Mouse (Mus musculus): Measurements from ENCODE around the gene Hic1. TPM values are rescaled to one million over a fixed set of nuclear protein-coding genes. Genes with fewer than 3 reads are reported as not detected.

Hic1 gene
- polyA plus RNA-seq, 1 experiment from 2014 or later = 21.2 TPM

- Histone ChIP-seq H3K9ac (no peak overlapping the region), H3K4me3 (peak overlapping the region; percentile 71; the same call in 1 of the 2 replicates), H3K4me1 (peaks cover 73% of the 10 kb centered on the region), H3K9me3 (no peaks in the 10 kb centered on the region), H3K27me3 (peaks cover 45% of the 10 kb centered on the region), H3K4me2 (peak overlapping the region; percentile 93; the same call in 1 of the 2 replicates), H3K36me3 (peaks cover 62% of the 10 kb centered on the region), H3K27ac (peak overlapping the region; percentile 14; the same call in 1 of the 2 replicates)
- ATAC-seq (ENCODE audit: insufficient number of reproducible peaks, low FRiP score, low TSS enrichment, low read depth) = no peak
- 76% methylated on average over 2 of the region's 2 CpGs for WGBS
Measured at GRCm38 (mm10) chr11:75164051-75164450, 5.3 kb downstream of the Hic1 start.

GRCm38 (mm10) chr11:75163379-75163778 is 5.9 kb downstream of the Hic1 start:
- H3K4me1 ChIP-seq = peaks cover 72% of the 10 kb centered on the region
- H3K4me3 ChIP-seq = no peak overlapping the region
- ATAC-seq (ENCODE audit: insufficient number of reproducible peaks, low FRiP score, low TSS enrichment, low read depth) = no peak
- WGBS = 73% methylated on average over 6 of the region's 6 CpGs
- peaks cover 64% of the 10 kb centered on the region for H3K36me3 ChIP-seq
- H3K27me3 ChIP-seq = peaks cover 45% of the 10 kb centered on the region
- no peak overlapping the region for H3K4me2 ChIP-seq
- peak overlapping the region; percentile 14 for H3K27ac ChIP-seq
- H3K9ac ChIP-seq = 0 out of 2 replicates have a peak overlapping the region, but pooled peaks have one; percentile 14
- H3K9me3 ChIP-seq = no peaks in the 10 kb centered on the region

GRCm38 (mm10) chr11:75162591-75163080 is 6.7 kb downstream of the Hic1 start:
- H3K36me3 ChIP-seq = peaks cover 64% of the 10 kb centered on the region
- peak overlapping the region; percentile 33; the same call in 1 of the 2 replicates for H3K27ac ChIP-seq
- H3K27me3 ChIP-seq = peaks cover 41% of the 10 kb centered on the region
- H3K9me3 ChIP-seq = no peaks in the 10 kb centered on the region
- no peak for ATAC-seq (ENCODE audit: insufficient number of reproducible peaks, low FRiP score, low TSS enrichment, low read depth)
- peaks cover 69% of the 10 kb centered on the region for H3K4me1 ChIP-seq
- no peak overlapping the region for H3K4me2 ChIP-seq
- 86% methylated on average over 12 of the region's 12 CpGs for WGBS
- 0 out of 2 replicates have a peak overlapping the region, but pooled peaks have one; percentile 14 for H3K9ac ChIP-seq
- H3K4me3 ChIP-seq = no peak overlapping the region

GRCm38 (mm10) chr11:75161417-75162008 is 7.8 kb downstream of the Hic1 start:
- 59% methylated on average over 4 of the region's 4 CpGs for WGBS
- ATAC-seq (ENCODE audit: insufficient number of reproducible peaks, low FRiP score, low TSS enrichment, low read depth) = no peak
- Histone ChIP-seq H3K27ac (peak overlapping the region; percentile 33), H3K36me3 (peaks cover 64% of the 10 kb centered on the region), H3K4me1 (peaks cover 68% of the 10 kb centered on the region), H3K27me3 (peaks cover 30% of the 10 kb centered on the region), H3K4me3 (no peak overlapping the region), H3K9me3 (no peaks in the 10 kb centered on the region), H3K4me2 (no peak overlapping the region), H3K9ac (0 out of 2 replicates have a peak overlapping the region, but pooled peaks have one; percentile 0)

GRCm38 (mm10) chr11:75160954-75161353 is 8.4 kb downstream of the Hic1 start:
- 76% methylated on average over 7 of the region's 7 CpGs for WGBS
- Histone ChIP-seq H3K4me3 (no peak overlapping the region), H3K9me3 (no peaks in the 10 kb centered on the region), H3K4me2 (no peak overlapping the region), H3K27ac (peak overlapping the region; percentile 33), H3K4me1 (peaks cover 67% of the 10 kb centered on the region), H3K27me3 (peaks cover 24% of the 10 kb centered on the region), H3K36me3 (peaks cover 59% of the 10 kb centered on the region), H3K9ac (0 out of 2 replicates have a peak overlapping the region, but pooled peaks have one; percentile 0)
- ATAC-seq (ENCODE audit: insufficient number of reproducible peaks, low FRiP score, low TSS enrichment, low read depth) = no peak

GRCm38 (mm10) chr11:75159564-75159963 is 9.8 kb downstream of the Hic1 start:
- Histone ChIP-seq H3K9ac (no peak overlapping the region), H3K9me3 (no peaks in the 10 kb centered on the region), H3K27me3 (peaks cover 10% of the 10 kb centered on the region; the same call in 1 of the 2 replicates), H3K4me3 (no peak overlapping the region), H3K4me1 (peaks cover 55% of the 10 kb centered on the region), H3K36me3 (peaks cover 55% of the 10 kb centered on the region), H3K27ac (peak overlapping the region; percentile 14; the same call in 1 of the 2 replicates), H3K4me2 (no peak overlapping the region)
- 76% methylated on average over 2 of the region's 2 CpGs for WGBS
- ATAC-seq (ENCODE audit: insufficient number of reproducible peaks, low FRiP score, low TSS enrichment, low read depth) = no peak

- ATAC-seq (ENCODE audit: insufficient number of reproducible peaks, low FRiP score, low TSS enrichment, low read depth) = no peak
- WGBS = 86% methylated on average over 14 of the region's 14 CpGs
- H3K4me2 ChIP-seq = no peak overlapping the region
- H3K4me1 ChIP-seq = peaks cover 50% of the 10 kb centered on the region
- H3K9ac ChIP-seq = no peak overlapping the region
- peaks cover 45% of the 10 kb centered on the region for H3K36me3 ChIP-seq
- no peaks in the 10 kb centered on the region for H3K9me3 ChIP-seq
- H3K27me3 ChIP-seq = peaks cover 5% of the 10 kb centered on the region; the same call in 1 of the 2 replicates
- peak overlapping the region; percentile 59; the same call in 1 of the 2 replicates for H3K27ac ChIP-seq
- no peak overlapping the region for H3K4me3 ChIP-seq
Measured at GRCm38 (mm10) chr11:75158432-75158831, 10.9 kb downstream of the Hic1 start.

GRCm38 (mm10) chr11:75157901-75158300 is 11.4 kb downstream of the Hic1 start:
- peaks cover 48% of the 10 kb centered on the region for H3K4me1 ChIP-seq
- H3K4me2 ChIP-seq = no peak overlapping the region
- no peaks in the 10 kb centered on the region for H3K9me3 ChIP-seq
- 0 out of 2 replicates have a peak overlapping the region, but pooled peaks have one; percentile 33 for H3K27ac ChIP-seq
- peaks cover 41% of the 10 kb centered on the region for H3K36me3 ChIP-seq
- 0 out of 2 replicates have a peak, but pooled peaks cover under 1% of the 10 kb centered on the region for H3K27me3 ChIP-seq
- H3K9ac ChIP-seq = no peak overlapping the region
- WGBS = 32% methylated on average over 2 of the region's 2 CpGs
- no peak overlapping the region for H3K4me3 ChIP-seq
- no peak for ATAC-seq (ENCODE audit: insufficient number of reproducible peaks, low FRiP score, low TSS enrichment, low read depth)

GRCm38 (mm10) chr11:75157037-75157436 is 12.3 kb downstream of the Hic1 start:
- ATAC-seq (ENCODE audit: insufficient number of reproducible peaks, low FRiP score, low TSS enrichment, low read depth) = no peak
- Histone ChIP-seq H3K27ac (peak overlapping the region; percentile 33; the same call in 1 of the 2 replicates), H3K4me3 (no peak overlapping the region), H3K9me3 (no peaks in the 10 kb centered on the region), H3K4me2 (no peak overlapping the region), H3K36me3 (peaks cover 32% of the 10 kb centered on the region), H3K9ac (no peak overlapping the region), H3K4me1 (peaks cover 42% of the 10 kb centered on the region), H3K27me3 (no peaks in the 10 kb centered on the region)
- 25% methylated on average over 4 of the region's 4 CpGs for WGBS

GRCm38 (mm10) chr11:75156416-75156815 is 12.9 kb downstream of the Hic1 start:
- Histone ChIP-seq H3K4me3 (no peak overlapping the region), H3K9me3 (no peaks in the 10 kb centered on the region), H3K4me2 (no peak overlapping the region), H3K27ac (peak overlapping the region; percentile 50; the same call in 1 of the 2 replicates), H3K9ac (no peak overlapping the region), H3K36me3 (peaks cover 28% of the 10 kb centered on the region), H3K27me3 (no peaks in the 10 kb centered on the region), H3K4me1 (peaks cover 37% of the 10 kb centered on the region)
- ATAC-seq (ENCODE audit: insufficient number of reproducible peaks, low FRiP score, low TSS enrichment, low read depth) = no peak
- WGBS = 36% methylated on average over 5 of the region's 5 CpGs

GRCm38 (mm10) chr11:75155985-75156384 is 13.3 kb downstream of the Hic1 start:
- Histone ChIP-seq H3K36me3 (peaks cover 25% of the 10 kb centered on the region), H3K27me3 (no peaks in the 10 kb centered on the region), H3K27ac (peak overlapping the region; percentile 50), H3K9me3 (no peaks in the 10 kb centered on the region), H3K4me3 (no peak overlapping the region), H3K4me2 (no peak overlapping the region), H3K4me1 (peaks cover 34% of the 10 kb centered on the region), H3K9ac (no peak overlapping the region)
- 41% methylated on average over 6 of the region's 6 CpGs for WGBS
- ATAC-seq (ENCODE audit: insufficient number of reproducible peaks, low FRiP score, low TSS enrichment, low read depth) = no peak

- ATAC-seq (ENCODE audit: insufficient number of reproducible peaks, low FRiP score, low TSS enrichment, low read depth) = no peak
- Histone ChIP-seq H3K9ac (no peak overlapping the region), H3K4me1 (peaks cover 31% of the 10 kb centered on the region), H3K36me3 (peaks cover 22% of the 10 kb centered on the region), H3K4me2 (no peak overlapping the region), H3K27ac (no peak overlapping the region), H3K9me3 (no peaks in the 10 kb centered on the region), H3K4me3 (no peak overlapping the region), H3K27me3 (no peaks in the 10 kb centered on the region)
- 60% methylated on average over 6 of the region's 6 CpGs for whole genome bisulfite sequencing
Measured at GRCm38 (mm10) chr11:75154053-75154585, 15.2 kb downstream of the Hic1 start.

Measured in limb, embryonic 15.5 days (tissue).